Mouse (Mus musculus): Measurements from ENCODE around the gene Qpctl. TPM values are rescaled to one million over a fixed set of nuclear protein-coding genes. Genes with fewer than 3 reads are reported as not detected.

Qpctl gene
- 9.7 TPM for polyA plus RNA-seq (2017; shearing (Covaris generic))

DNA sequence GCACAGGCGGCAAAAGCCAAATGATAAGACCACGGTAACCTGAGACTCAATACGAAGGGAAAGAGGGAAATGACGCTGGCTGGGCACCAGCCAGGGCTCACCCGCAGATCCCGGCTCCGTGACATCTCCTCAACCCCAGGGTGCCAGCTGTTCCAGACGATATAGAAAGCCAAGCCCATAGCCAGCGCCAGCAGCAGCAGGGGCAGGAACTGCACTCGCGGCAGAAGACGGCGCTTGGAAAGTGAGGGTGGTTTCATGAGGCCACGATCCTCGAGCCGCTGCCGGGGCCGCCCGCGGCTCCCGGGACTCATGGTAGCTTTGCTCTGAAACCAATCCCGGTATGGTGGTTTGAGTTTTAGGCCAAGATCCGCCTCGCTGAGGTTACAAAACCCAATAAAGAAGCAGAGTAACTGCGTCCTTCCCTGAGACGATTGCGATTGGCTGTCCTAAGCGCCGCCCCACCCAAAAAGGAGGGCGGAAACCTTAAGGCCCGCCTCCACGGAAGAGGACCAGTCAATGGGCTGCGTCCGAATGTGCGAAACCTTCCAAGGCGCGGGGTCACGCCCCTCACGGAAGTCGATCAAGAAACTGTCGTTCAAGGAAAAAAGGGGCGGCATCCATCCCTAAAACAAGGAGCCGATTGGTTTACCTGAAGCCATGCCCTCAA lies at the start of gene Qpctl:
TSS of gene Qpctl (minus strand) at position 417 of the 667 bp plus-strand sequence.

DNA sequence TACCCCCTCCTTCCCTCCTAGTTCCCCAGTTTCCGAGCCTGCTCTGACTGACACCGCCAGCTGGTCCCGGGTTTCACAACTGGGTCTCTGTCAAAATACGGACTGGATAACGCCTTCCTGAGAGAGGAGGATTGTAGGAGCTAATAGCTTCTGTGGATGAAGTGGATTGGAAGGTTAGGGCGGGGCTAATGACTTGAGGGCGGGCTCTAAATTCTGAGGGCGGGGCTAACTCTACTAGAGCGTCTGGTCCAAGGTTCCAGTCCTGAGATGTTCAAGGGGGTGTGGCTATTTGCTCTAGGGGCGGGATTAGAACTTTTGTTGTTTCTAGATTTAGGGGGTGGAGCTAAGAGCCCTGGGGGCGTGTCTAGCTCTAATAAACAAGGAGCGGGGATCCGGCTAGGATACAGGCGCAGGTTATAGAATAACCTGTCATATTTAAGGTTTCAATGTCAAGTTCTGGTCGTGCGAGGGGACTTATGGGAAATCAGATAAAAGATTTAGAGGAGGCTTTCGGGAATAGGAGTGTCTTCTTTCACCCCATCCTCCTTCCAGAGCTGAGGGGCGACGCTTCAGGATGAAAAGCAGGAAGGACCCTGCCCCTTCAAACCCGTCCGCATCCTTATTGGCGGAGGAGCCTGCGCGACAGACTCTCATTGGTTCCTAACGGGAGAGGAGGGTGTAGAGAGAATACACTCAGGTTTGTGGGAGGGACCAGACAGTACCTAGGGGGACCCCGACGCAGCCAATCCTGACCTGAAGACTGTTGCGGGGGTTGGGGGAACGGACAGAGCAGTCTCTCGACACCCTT lies 26.8 kb upstream of the Qpctl start, which contains the start of gene Eml2:
TSS of gene Eml2 (plus strand) at position 714 of the 808 bp plus-strand sequence.

GRCm38 (mm10) chr7:19165656-19166423 lies 16.7 kb upstream of the Qpctl start, which contains the start of gene Gipr:
Gene Gipr, minus strand, starts transcription at chr7:19166127.

GRCm38 (mm10) chr7:19149626-19150025 lies 535 bp upstream of the Qpctl start, which contains the start of gene Snrpd2:
Gene Snrpd2, plus strand, starts transcription at chr7:19149722.

DNA sequence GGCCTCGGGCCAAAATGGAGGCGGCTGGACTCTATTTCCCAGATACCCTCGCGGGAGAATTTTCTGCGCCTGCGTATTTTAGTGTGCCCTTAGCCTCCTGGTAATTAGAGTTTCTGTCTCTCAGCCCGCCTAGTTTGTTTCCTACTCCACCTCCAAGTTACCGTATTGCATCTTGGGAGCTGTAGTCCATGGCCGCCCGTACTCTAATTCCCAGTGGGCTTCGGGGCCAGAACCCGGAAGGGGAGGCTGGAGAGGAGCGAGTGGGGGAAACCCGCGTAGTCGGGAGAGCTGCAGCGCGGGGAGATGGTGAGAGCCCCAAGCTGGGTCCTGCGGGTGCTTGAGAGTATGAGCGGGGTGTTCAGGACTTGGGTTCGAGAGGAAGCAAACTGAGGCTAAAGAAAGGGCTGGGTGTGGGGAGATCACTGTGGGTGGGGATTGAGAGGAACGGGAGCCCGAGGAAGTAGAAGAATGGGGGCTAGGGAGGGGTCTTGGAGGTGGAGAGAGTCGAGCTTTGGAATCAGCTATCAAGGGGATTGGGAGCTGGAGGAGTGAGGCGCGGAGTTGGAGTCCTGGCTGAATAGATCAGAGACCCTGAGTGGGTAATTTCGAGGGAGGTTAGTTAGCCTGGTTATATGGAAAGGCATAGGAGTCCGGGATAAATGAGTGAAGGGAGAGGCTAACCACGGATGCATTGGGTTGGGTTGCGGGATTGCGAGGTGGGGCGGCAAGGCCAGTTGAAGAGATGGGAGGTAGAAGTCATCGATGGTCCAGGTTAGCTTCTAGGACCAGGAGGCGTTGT lies 29.3 kb downstream of the Qpctl start, which contains the start of gene Fbxo46:
TSS of gene Fbxo46 (plus strand) at position 229 of the 799 bp plus-strand sequence.

DNA sequence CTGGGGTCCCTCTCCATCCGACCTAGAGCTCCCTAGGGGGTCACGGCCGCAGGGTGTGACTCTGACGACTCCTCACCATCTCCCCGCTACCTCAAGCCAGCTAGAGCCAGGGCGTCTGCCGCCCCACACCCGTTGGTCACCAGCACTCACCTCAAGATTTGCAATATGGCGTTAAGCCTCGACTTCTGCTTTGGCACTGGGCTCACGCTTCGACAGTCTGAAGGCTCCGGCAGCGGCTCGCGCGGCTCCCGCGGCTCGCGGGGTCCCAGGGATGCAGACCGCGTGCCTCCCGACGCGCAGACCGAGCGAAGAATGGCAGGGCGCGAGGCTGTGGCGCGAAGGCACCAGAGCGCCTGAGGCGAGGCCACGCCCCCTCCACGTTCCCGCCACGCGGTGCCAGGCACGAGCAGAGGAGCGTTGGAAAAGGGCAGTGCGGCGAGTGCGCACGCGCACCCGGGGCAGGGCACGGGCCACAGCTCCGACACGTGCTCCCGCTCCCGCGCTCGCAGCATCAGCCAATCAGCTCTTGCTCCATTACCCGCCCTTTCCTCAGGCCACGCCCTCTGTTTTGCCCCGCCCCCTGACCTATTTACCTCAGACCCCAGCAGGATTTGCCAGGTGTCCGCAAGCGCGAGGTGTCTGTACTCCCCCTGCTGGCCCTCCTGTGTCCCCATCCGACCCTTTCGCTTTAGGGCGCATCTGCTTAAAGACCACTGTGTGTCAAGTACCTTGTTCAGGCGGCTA lies 30.9 kb downstream of the Qpctl start, which contains the start of gene Gm4969:
TSS of gene Gm4969 (minus strand) at position 341 of the 744 bp plus-strand sequence.

DNA sequence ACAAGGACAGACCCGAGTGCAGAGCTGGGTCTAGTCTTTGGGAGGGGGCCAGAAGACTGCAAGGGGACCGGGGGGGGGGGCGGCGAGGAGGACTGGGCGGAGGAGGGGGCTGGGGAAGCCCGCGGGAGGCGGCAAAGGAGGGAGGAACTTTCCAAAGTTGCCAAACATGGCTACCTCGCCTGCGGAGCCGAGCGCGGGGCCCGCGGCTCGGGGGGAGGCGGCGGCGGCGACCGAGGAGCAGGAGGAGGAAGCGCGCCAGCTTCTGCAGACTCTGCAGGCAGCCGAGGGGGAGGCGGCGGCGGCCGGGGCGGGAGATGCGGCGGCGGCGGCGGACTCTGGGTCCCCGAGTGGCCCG lies 54.6 kb downstream of the Qpctl start, which contains the start of gene Six5:
TSS of gene Six5 (plus strand) at position 124 of the 355 bp plus-strand sequence.

Other genes with a start within 250 kb of the Qpctl start
- gene Ccdc61, start 238.9 kb downstream of the Qpctl start, polyA plus RNA-seq (2017; shearing (Covaris generic)) = 36.3 TPM
- gene Nova2, start 223.4 kb downstream of the Qpctl start, polyA plus RNA-seq (2017; shearing (Covaris generic)) = not detected
- gene Nanos2, start 161.9 kb downstream of the Qpctl start, polyA plus RNA-seq (2017; shearing (Covaris generic)) = not detected
- 3.5 TPM for gene Mypop, start 158.0 kb downstream of the Qpctl start, polyA plus RNA-seq (2017; shearing (Covaris generic))
- gene Irf2bp1, start 145.2 kb downstream of the Qpctl start, polyA plus RNA-seq (2017; shearing (Covaris generic)) = 4.6 TPM
- not detected for gene Foxa3, start 125.8 kb downstream of the Qpctl start, polyA plus RNA-seq (2017; shearing (Covaris generic))
- gene Sympk, start 124.9 kb downstream of the Qpctl start, polyA plus RNA-seq (2017; shearing (Covaris generic)) = 23.2 TPM
- not detected for gene Rsph6a, start 94.6 kb downstream of the Qpctl start, polyA plus RNA-seq (2017; shearing (Covaris generic))
- 0.22 TPM for gene Dmwd, start 73.1 kb downstream of the Qpctl start, polyA plus RNA-seq (2017; shearing (Covaris generic))
- gene Dmpk, start 65.4 kb downstream of the Qpctl start, polyA plus RNA-seq (2017; shearing (Covaris generic)) = 1.0 TPM
- 0.39 TPM for gene Six5, start 54.7 kb downstream of the Qpctl start, polyA plus RNA-seq (2017; shearing (Covaris generic))
- not detected for gene Gm4969, start 30.9 kb downstream of the Qpctl start, polyA plus RNA-seq (2017; shearing (Covaris generic))
- 27.9 TPM for gene Fbxo46, start 29.4 kb downstream of the Qpctl start, polyA plus RNA-seq (2017; shearing (Covaris generic))
- 51.3 TPM for gene Snrpd2, start 431 bp upstream of the Qpctl start, polyA plus RNA-seq (2017; shearing (Covaris generic))
- gene Gipr, start 16.8 kb upstream of the Qpctl start, polyA plus RNA-seq (2017; shearing (Covaris generic)) = not detected
- gene Eml2, start 27.1 kb upstream of the Qpctl start, polyA plus RNA-seq (2017; shearing (Covaris generic)) = 31.6 TPM
- gene Gpr4, start 63.2 kb upstream of the Qpctl start, polyA plus RNA-seq (2017; shearing (Covaris generic)) = 0.16 TPM
- gene Opa3, start 79.0 kb upstream of the Qpctl start, polyA plus RNA-seq (2017; shearing (Covaris generic)) = 25.4 TPM
- gene Vasp, start 122.5 kb upstream of the Qpctl start, polyA plus RNA-seq (2017; shearing (Covaris generic)) = 333 TPM
- 2.8 TPM for gene Ppm1n, start 130.8 kb upstream of the Qpctl start, polyA plus RNA-seq (2017; shearing (Covaris generic))
- not detected for gene Rtn2, start 133.3 kb upstream of the Qpctl start, polyA plus RNA-seq (2017; shearing (Covaris generic))
- gene Fosb, start 160.8 kb upstream of the Qpctl start, polyA plus RNA-seq (2017; shearing (Covaris generic)) = 0.78 TPM
- 86.2 TPM for gene Ercc1, start 195.5 kb upstream of the Qpctl start, polyA plus RNA-seq (2017; shearing (Covaris generic))
- 13.9 TPM for gene Cd3eap, start 210.2 kb upstream of the Qpctl start, polyA plus RNA-seq (2017; shearing (Covaris generic))
- 0.20 TPM for gene Ppp1r13l, start 210.5 kb upstream of the Qpctl start, polyA plus RNA-seq (2017; shearing (Covaris generic))
- 9.9 TPM for gene Ercc2, start 232.7 kb upstream of the Qpctl start, polyA plus RNA-seq (2017; shearing (Covaris generic))